Mouse (Mus musculus): ENCODE measurements around the gene Trp53i13.

The Trp53i13 gene

DNA sequence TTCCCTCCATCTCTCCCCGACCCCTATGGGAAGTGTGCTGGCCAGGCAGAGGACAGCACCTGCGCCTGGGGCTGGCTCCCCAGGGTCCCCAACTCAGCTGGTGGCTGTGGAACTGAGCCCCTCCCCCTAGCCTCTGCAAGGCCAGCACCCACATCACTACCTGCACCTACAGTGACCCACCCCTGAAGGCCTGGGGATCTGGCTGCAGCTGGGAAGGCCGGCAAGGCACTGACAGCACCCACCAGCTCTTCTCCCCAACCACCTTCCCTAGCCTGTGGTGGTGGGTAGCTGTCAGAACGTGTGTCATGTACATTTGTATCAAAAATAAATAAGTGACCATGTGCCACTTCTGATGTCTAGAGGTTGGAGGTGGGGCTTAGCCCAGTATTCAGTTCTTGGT lies 8.4 kb downstream of the Trp53i13 start:
- peak in 1 of 2 experiments; percentile 3 for DNase-seq

DNA sequence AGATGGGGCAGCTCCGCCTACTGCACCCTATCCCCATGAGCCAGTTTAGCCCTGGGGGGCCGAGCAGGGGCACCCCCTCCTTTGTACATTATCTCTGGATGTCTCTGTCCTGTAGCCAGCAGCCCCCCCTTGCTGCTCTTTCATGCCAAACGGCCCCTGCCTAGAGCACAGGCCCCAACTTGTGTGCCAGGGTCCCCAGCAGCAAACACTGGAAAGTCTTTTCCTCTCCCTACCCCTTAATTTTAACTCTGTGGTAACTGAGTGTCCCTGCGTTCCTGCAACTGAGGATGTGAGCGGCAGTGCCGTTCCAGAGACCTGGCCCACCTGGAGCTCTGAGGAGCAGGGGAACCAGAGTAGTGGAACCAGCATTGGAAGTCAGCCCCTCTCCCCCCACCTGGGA lies 8.8 kb downstream of the Trp53i13 start:
- DNase-seq = peak in 1 of 2 experiments; percentile 4

DNA sequence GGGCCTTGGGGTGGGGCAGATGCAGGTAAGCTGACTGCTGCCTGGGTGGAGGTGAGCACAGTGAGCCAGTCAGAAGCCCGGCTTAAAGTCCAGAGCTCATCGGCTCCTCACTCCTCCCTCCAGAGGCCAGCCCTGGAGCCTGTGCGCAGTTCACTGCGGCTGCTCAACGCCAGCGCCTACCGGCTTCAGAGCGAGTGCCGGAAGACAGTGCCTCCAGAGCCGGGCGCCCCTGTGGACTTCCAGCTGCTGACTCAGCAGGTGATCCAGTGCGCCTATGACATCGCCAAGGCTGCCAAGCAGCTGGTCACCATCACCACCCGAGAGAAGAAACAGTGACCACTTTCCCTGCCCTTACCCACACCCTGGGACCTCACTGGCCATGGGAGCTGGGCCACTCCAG lies 9.5 kb downstream of the Trp53i13 start:
- DNase-seq = peak in 1 of 2 experiments; percentile 61

DNA sequence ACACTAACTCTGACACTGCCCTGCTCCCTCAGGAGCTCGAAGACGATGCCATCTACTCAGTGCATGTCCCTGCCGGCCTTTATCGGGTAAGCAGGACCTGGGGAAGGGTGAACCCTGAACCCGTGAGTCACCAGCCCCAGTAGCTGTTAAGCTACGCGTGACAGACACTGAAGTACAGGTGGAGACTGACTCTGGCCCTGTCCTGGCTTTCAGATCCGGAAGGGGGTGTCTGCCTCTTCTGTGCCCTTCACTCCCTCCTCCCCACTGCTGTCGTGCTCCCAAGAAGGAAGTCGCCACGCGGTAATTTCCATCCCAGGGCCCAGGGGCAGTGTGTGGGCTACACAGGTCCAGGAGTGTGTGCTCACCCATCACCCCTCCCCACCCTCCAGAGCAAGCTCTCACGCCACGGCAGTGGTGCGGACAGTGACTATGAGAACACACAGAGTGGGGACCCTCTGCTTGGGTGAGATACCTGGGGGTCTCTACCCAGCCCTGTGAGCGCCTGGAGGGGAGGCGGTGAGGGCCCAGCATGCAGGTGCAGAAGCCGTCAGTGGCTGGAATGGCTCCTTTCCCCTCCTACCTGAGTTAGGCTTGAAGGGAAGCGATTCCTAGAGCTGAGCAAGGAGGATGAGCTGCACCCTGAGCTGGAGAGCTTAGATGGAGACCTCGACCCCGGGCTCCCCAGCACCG lies 10.3 kb downstream of the Trp53i13 start:
- peak in 1 of 2 experiments; percentile 16 for DNase-seq

DNA sequence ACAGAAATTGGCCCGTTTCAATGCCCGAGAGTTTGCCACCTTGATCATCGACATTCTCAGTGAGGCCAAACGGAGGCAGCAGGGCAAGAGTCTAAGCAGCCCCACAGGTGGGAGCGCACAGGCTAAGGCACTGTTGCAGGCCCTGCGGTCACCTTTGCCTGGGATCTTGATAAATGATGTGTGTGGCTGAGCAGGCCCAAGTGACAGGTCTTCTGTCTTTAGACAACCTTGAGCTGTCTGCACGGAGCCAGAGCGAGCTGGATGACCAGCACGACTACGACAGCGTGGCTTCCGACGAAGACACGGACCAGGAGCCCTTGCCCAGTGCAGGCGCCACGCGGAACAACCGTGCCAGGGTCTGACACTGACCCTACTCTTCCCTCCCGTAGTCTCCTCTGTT lies 11.4 kb downstream of the Trp53i13 start:
- peak in 1 of 2 experiments; percentile 7 for DNase-seq

DNA sequence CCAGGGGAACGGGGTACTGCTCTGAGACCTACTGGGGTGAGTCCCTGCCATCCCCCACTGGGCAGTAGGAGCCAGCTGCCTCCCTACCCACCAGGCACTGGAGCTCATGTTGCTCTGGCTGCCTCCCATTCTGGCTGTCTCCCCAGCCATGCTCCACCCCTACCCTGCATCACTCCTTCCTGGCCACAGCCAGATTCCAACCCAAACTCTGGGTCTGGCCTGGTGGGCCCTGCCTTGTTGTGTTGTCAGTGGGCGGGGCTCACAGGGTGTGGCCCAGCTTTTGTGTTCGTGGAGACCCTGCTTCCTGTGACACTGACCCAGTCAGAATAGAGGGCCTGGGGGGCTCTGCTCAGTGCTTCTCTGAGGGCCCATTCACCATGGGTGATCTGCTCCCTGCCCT lies 12.3 kb downstream of the Trp53i13 start:
- DNase-seq = peak in 1 of 2 experiments; percentile 53

DNA sequence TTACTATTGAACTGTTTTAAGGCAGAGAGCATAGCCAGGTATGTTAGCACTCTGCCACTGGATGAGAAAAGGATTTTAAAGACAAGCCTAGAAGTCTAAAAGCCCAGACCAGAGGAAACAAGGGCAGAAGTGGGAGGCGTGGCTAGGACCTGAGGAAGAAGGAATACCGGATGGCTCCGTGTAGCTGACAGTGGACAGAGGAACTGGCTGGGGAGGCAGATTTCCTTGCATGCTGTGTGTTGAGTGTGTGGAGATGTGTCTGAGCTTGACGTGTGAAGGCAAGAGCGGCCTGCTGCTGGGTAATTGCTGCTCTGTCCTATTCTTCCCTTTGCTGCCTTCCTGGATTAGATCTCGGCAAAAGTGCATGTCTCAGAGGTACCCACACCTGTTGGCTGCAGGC lies 13.3 kb downstream of the Trp53i13 start:
- no peak for DNase-seq

DNA sequence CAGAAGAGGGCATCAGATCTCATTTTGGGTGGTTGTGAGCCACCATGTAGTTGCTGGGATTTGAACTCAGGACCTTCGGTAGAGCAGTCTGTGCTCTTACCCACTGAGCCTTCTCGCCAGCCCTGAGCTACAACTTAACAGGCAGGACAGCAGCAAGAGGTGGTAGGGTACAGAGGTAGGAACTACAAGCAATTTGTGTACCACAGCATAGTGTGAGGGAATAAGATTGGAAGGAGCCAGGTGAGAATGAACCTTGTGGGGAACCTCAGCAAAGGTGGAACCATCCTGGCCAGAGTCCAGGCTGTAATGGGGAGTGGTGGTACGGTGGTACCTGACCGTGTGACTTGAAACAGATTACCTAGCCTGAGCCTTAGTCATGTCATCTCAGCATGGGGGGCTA lies 13.8 kb downstream of the Trp53i13 start:
- peak in 1 of 2 experiments; percentile 1 for DNase-seq

DNA sequence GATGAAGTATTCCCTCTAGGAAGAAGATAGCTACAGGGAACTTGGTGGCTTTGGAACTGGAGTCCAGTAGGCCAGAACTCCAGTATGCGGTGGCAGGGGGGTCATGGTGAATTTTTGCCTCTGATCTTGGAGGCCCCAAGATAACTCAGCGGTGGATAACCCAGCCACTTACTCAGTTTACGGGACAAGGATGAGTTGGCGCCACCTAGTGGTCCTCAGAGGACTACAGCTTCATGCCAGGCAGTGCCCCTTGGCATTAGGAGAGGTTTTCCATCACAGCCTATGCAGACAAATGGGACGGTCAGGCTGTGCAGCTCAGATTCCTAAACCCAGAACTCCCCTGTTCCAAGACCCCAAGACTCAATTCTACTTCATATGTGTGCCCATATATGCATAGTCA lies 14.4 kb downstream of the Trp53i13 start:
- peak; percentile 82 to 87 for DNase-seq

DNA sequence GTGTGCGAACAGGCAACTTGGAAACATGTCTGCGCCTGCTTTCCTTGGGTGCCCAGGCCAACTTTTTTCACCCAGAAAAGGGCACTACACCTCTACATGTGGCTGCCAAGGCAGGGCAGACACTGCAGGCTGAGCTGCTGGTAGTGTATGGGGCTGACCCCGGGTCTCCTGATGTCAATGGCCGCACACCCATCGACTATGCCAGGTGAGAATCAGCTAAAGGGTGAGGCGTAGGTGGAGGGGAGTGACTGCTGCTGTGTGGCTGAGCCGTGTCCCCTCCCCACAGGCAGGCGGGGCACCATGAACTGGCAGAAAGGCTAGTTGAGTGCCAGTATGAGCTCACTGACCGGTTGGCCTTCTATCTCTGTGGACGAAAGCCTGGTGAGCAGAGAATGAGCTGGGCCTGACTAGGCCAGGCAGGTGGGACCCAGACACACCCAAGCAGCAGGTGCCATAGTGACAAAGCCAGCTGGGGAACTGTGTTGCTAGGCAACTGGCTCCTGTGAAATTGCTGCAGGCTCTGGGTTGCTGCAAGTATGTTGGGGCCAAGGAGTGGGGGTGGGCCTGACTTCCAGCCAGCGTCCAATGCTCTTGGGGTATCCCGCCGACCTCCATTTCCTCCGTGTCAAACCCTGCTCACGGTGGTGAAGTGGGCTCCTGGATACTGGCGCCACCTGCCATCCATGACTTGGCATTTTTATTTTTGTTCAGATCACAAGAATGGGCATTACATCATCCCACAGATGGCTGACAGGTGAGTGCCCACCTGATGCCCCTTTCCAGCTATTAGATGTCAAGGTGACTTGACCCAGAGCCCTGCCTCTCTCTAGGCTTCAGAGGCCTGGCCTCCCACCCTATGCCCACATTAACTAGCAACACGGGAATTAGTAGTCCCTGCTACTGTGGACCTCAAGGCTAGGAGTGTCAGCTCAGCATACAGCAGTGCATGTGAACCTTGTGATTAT lies 15.1 kb downstream of the Trp53i13 start:
- DNase-seq = peak in 1 of 2 experiments; percentile 18

DNA sequence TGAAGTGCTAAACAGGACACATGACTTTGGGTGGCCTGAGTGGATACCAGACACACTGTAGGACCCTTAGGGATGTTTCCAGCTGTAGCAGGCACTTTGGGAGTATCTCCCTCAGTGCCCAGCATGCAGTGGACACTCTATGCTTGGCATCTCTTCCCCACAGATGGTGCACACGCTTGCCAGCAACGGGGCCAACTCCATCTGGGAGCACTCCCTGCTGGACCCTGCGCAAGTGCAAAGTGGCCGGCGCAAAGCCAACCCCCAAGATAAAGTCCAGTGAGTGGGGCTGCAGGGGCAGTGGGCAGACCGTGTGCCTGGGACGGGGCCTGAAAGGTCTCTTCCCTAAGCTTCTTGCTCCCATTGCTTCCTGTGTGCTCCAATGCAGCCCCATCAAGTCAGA lies 16.4 kb downstream of the Trp53i13 start:
- no peak for DNase-seq

DNA sequence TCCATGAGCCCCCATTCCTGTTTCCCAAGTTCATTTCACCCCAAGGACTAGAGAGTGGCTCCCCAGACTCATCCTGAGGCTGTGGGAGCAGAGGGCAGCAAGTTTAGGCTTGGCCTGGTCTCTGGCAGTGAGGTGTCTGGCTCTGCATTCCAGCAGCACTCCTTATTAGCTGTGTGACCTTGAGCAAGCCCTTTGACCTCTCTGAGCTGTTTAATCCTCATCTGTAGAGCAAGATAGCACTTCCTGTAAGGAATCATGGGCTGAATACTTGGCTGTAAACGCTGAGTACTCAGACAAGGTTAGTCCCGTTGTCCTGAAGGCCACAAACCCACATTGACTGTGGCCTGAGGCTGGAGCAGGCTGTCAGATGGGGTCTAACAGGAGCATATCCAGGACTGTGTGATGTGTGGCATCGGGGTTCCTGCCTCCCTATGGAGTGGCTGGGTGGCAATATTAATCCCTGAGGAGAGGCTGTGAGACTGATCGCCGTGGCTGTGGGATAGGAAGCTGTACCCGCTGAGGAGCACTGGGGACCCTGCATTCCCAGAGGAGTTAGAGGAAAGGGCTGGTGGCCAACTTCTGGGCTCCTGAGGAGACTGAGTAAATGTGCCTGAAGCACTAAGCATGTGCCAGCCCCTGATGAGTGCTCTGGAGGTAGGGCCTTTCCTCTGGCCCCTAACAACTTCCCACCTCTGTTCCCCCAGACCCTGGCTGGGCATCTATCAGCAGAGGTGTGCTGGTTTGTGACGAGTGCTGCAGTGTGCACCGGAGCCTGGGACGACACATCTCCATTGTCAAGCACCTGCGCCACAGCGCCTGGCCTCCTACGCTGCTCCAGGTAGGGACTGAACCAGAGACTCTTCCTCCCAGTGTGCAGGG lies 17.3 kb downstream of the Trp53i13 start:
- peak in 1 of 2 experiments; percentile 24 for DNase-seq

DNA sequence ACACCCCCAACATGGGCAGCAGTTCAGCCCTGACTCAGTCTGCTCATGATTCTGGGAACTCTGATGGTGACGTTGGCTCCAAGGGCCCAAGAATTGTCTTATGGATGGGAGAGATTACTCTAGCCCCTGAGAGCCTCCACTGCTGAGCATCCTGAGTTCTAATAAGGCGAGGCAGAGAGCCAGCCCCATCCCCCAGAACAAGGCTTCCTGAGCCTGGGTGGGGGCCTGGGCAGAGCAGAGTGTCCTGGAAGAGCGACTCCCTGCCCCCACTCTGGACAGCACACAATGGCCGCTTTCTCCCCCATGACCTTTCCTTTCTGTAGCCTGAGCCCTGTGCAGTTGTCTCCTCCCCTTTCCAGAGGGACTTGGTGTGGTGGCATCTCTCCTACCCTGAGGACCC lies 17.9 kb downstream of the Trp53i13 start:
- peak in 1 of 2 experiments; percentile 60 for DNase-seq

DNA sequence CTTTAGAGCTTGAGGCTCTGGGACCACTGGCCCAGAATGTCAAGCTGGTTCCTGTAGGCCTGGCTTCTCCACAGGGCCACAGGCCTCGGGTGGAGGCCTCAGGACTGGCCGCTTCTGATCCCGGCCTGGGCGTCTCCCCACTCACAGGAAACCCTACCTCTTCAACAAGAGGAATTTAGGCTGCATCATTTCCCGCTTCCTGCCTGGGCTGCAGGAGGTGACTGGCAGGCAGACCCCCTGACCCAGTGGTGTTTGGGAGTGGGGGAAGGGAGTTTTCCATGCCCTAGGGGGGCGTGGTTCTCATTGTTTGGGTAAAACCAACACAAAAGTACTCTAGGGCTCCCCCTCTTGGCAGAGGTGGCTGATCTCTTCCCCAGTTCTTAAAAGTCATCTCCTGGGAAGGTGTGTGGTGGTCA lies 18.4 kb downstream of the Trp53i13 start:
- peak; percentile 78 to 86 for DNase-seq

DNA sequence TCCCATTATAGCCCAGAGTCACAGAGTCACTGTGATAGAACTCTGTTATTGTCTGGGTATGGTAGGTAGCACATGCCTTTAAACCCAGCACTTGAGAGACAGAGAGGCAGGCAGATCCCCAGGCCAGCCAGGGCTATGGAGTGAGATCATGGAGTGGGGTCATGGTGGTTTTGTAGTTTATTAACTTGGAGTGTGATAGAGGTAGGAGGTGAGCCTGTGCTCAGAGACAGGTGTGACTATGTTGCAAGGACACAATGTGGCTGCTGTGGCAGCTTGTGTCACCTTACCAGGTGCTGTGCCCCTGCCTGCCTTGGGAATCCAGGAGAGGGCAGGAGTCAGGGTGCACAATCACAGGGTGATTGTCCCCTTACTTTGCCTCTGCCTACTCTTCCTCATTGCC lies 20.3 kb downstream of the Trp53i13 start:
- DNase-seq = peak in 1 of 2 experiments; percentile 5

DNA sequence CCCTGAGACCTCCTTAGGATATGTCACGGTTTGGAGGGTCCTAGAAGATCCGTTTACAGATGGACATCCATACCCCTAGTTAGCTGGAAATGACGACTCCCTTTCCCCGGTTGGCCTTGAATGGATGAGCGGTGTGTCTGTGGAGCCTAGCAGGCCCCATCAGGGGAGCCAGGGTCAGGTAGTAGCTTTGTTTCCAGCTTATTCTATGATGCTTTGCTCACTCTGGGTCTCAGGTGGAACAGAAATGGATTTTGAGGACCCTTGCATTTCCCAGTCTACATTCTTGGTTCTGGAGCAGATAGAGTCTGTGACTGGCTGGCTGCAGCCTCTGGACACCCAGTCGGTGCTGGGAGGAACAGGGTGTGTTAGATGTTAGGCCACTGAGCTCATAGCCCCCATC lies 21.0 kb downstream of the Trp53i13 start:
- DNase-seq = no peak

DNA sequence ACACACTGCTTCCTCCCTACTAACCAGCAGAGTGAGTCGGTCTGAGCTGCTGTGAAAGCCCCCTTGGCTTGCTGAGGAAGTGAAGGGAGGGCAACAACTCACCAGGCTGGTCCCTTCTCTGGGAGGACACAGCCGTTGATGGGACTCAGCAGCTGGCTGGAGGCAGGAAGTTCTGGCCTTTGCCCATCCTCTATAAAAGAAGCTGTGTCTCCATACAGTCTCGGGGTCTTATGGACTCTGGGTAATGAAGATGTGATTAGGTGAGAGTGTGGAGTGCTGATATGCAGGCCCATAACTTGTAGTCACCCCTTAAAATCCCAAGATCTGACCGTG lies 21.5 kb downstream of the Trp53i13 start:
- no peak for DNase-seq

DNA sequence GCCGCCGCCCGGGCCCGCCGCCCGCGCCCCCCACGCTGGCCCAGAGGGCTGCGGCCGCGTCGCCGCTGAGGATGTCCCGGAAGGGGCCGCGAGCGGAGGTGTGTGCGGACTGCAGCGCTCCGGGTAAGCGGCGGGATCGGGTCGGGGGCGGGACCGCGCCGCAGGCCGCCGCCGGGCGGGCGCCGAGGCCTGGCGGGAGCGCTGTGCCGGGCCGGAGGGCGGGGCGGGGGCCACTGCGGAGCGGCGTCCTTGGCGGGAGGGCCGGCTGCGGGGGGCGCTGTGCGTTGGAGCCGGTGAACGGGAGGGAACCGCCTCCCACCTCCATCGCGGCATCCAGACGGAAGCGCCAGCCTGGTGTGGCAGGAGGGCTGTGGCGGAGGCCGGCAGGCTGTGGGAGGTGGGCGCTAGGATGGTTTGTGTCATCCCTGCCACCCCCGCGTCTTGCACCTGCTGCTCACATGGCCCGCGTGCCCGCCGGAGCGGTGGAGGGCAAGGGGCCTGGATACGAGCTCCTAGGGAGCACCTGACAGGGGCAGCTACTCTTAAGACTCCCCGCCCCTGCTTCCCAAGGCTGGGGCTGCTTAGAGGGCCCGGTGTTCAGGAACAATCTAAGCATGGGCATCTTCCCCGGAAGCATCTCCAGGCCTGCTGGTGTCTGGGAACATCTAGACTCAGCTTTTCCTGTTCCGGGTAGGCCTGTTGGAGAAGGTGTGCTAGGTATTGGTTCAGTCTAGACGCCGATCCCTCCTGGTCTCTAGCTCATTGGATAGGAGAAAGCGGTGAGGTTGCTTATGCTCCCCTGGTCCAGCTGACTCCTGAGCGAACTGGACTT lies 22.1 kb downstream of the Trp53i13 start, which contains the start of gene Git1:
Git1 (plus strand) TSS at position 51 of the 832 bp plus-strand sequence.
- peak; percentile 67 to 76 for DNase-seq

DNA sequence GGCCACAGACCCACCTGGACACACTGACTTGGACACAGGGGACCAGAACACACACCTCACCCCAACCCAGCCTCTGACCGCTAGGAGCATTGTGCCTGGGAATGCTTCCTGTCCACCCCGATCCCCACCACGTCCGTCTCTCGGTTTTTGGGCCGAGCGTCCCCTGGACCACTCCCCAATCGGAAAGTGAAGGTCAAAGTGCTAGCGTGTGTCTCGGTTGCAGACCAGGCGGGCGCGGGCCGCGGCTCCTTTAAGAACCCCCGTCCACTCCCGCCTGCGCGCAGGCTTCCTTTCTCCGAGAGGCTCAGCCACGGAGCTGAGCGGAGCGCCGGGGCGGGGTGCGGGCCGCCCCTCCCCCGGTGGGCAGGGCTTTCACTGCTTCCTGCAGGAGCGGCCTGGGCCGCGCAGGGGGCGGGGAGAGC lies 22.9 kb downstream of the Trp53i13 start:
- DNase-seq = peak; percentile 94 to 97

DNA sequence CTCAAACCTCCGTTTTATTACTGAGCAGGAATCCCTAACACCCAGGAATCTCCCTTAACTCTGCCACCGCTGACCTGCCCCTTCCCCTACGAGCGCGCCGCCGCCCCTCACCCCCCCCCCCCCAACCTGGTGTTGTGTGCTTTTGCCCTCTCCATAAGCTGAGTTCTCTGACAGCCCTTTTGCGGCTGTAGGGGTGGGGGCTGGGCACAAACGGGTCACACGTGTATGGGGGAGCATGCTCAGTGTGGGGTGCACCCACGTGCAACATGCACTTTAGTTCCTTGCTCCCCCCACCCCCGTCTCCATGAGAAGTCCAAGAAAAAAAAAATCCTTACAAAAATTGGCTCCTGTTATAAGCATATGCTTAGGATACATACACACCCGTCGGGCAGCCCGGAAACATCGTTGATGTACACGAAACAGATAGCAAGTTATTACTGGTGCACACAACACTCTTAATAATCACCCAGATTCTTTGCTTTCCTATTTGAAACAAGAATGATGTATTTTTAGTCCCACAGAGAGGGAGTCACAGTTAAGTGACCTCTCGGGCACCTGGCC lies 23.4 kb downstream of the Trp53i13 start:
- DNase-seq = peak; percentile 51 to 58

DNA sequence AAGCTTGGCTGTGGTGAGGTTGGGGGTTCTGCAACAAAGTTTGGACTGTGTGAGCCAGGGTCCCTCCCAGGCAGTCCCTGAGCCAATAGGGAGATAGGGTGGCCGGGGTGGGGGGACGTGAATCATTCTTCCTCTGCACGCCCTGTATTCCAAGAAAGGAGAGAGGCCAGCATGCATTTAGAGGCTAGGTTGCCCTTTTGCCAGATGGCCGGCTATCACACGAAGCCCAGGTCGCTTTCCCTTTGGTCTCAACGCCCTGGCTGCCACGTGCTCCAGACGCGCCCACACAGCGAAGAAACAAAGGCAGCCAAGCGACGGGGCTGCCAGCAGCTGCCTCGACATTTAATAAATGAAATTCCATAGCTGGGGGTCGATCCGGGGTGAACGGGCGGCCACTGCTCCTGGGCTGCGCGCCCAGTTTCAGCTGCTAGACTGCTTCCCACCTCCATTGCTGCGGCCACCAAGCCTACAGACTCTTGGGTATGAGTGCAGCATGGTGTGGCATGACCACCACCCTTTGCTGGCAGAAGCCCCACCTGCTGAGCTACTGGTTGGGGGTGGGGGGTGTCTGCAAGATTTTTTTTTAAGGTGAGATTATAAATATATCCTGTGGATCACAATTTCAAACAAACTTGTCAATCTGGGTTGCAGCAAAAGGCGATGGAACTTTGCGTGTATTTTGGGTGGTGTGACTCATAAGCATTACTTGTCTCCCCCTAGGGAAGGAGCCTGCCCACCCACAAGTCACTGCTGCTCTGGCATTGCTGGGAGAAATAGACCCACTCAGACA lies 24.1 kb downstream of the Trp53i13 start:
- peak; percentile 83 to 89 for DNase-seq
